Mouse (Mus musculus): ENCODE data around the gene Plpp7.

DNA sequence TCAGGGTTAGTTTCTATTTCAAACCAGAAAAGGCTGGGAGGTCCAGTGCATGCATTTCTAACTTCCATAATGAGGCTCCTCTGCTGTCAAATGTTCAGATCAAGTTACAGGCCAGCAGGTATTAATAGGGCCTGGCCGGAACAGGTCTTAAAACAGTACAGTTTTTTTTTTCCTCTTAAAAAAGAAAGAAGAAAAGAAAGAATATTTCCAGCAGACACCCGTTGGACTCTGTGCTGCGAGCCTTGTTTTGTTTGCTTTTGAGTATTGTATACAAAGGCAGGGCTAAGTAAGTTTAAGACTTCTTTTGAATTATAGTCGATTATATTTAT is 58.4 kb downstream of the Plpp7 start:
- TF ChIP-seq GATA1 (IDR thresholded peaks at IDR 0.05; ENCODE audit: borderline replicate concordance, low read length) (no peak), FLI1 (IDR thresholded peaks at IDR 0.05; ENCODE audit: low read length) (no peak)

Measured in megakaryocyte, embryonic 14.5 days (primary cell).